ENCODE assay signal across 9 mouse cellular contexts in the genomic region with DNA sequence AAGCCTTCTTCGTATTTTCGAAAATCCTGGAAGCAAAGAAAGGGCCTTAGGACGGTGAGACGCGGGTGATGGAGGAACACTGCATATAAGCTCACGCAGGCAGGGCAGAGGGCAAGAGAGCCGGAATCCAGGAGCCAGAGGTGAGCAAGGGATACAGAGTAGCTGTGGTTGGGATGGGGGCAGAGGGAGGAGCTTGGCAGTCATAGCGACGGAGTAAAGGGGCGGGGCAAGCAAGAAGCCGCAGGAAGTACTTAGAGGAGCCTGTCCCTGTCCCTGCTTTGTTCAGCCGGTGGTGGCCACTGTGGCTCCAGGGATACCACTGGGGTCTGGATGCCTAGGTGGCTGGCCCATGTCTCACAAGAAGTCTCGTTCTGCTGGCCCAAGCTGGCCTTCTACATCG. TPM values are rescaled to one million over a fixed set of nuclear protein-coding genes. Genes with fewer than 3 reads are reported as not detected.
DNase-seq lines count a peak whose midpoint lies in the region; ATAC-seq lines count a peak whose summit lies in the region.
"Had no signal": no experiment of that assay in that cellular context is flagged by ENCODE, and none has a peak within 500 bp of the region (broad histone marks: within the 10 kb centered on the region; RNA-seq: fewer than 3 reads in every experiment).

No protein-coding gene starts in this region.

- no peak overlapping the region for H3K9ac ChIP-seq in kidney, embryonic 15.5 days
- peak overlapping the region; percentile 48 for H3K9ac ChIP-seq in embryonic facial prominence, embryonic 11.5 days (replicated peaks; ENCODE audit: low read length)
- H3K9ac ChIP-seq in hindbrain, embryonic 16.5 days (ENCODE audit: low read depth, low read length): no peak overlapping the region
- H3K9ac ChIP-seq in neural tube, embryonic 12.5 days: no peak overlapping the region

- H3K27me3 ChIP-seq in kidney, embryonic 15.5 days: peaks cover 3% of the 10 kb centered on the region; the same call in 1 of the 2 replicates
- H3K27me3 ChIP-seq in embryonic facial prominence, embryonic 11.5 days (ENCODE audit: control insufficient read depth, insufficient read depth, low read length): no peaks in the 10 kb centered on the region
- no peaks in the 10 kb centered on the region for H3K27me3 ChIP-seq in hindbrain, embryonic 16.5 days (replicated peaks; ENCODE audit: control insufficient read depth, insufficient read depth, low read length)
- no peaks in the 10 kb centered on the region for H3K27me3 ChIP-seq in neural tube, embryonic 12.5 days (replicated peaks)

- no peaks in the 10 kb centered on the region for H3K9me3 ChIP-seq in kidney, embryonic 15.5 days (replicated peaks)
- H3K9me3 ChIP-seq in embryonic facial prominence, embryonic 11.5 days (replicated peaks; ENCODE audit: control insufficient read depth, low read length): no peaks in the 10 kb centered on the region
- H3K9me3 ChIP-seq in hindbrain, embryonic 16.5 days (ENCODE audit: control insufficient read depth, low read length): no peaks in the 10 kb centered on the region
- H3K9me3 ChIP-seq in neural tube, embryonic 12.5 days: no peaks in the 10 kb centered on the region

- no peak for DNase-seq in kidney, adult 8-10 months
- peak; percentile 67 for DNase-seq in embryonic facial prominence, embryonic 11.5 days (ENCODE audit: low spot score)
- no peak for DNase-seq in cerebellum, adult 9-11 months
- no peak for DNase-seq in urinary bladder, postnatal 36 days (ENCODE audit: low spot score in 2 of 2)
- DNase-seq in cerebellum, adult 11 months: no peak
- DNase-seq: adrenal gland, adult 2 months had no signal

- peak; percentile 41; the same call in 1 of the 2 replicates for ATAC-seq in kidney, embryonic 15.5 days (replicated peaks; ENCODE audit: low FRiP score)
- ATAC-seq in embryonic facial prominence, embryonic 11.5 days (replicated peaks; ENCODE audit: insufficient number of reproducible peaks, low FRiP score, low TSS enrichment, low read depth): peak; percentile 42
- 0 out of 2 replicates have a peak, but pooled peaks have one; percentile 18 for ATAC-seq in hindbrain, embryonic 16.5 days
- peak; percentile 57; the same call in 1 of the 2 replicates for ATAC-seq in neural tube, embryonic 12.5 days (ENCODE audit: low FRiP score, low read depth)

- peak overlapping the region; percentile 21; the same call in 1 of the 2 replicates for H3K4me2 ChIP-seq in kidney, embryonic 15.5 days
- no peak overlapping the region; the same call in 1 of the 2 replicates for H3K4me2 ChIP-seq in embryonic facial prominence, embryonic 11.5 days (ENCODE audit: low read depth, low read length)
- no peak overlapping the region for H3K4me2 ChIP-seq in hindbrain, embryonic 16.5 days (ENCODE audit: low read length)
- peak overlapping the region; percentile 38 for H3K4me2 ChIP-seq in neural tube, embryonic 12.5 days (replicated peaks)

- peaks cover 5% of the 10 kb centered on the region; the same call in 1 of the 2 replicates for H3K4me1 ChIP-seq in kidney, embryonic 15.5 days
- H3K4me1 ChIP-seq in embryonic facial prominence, embryonic 11.5 days (ENCODE audit: control insufficient read depth, insufficient read depth, low read length): no peaks in the 10 kb centered on the region
- no peaks in the 10 kb centered on the region for H3K4me1 ChIP-seq in hindbrain, embryonic 16.5 days (ENCODE audit: control insufficient read depth, insufficient read depth, low read depth, low read length)
- H3K4me1 ChIP-seq in neural tube, embryonic 12.5 days: 0 out of 2 replicates have a peak, but pooled peaks cover 5% of the 10 kb centered on the region

- no peak overlapping the region for H3K4me3 ChIP-seq in kidney, embryonic 15.5 days (replicated peaks)
- H3K4me3 ChIP-seq in embryonic facial prominence, embryonic 11.5 days (ENCODE audit: low read depth, low read length): no peak overlapping the region
- H3K4me3 ChIP-seq in hindbrain, embryonic 16.5 days (ENCODE audit: low read length): no peak overlapping the region
- no peak overlapping the region for H3K4me3 ChIP-seq in neural tube, embryonic 12.5 days

- H3K36me3 ChIP-seq in kidney, embryonic 15.5 days: no peaks in the 10 kb centered on the region
- H3K36me3 ChIP-seq in embryonic facial prominence, embryonic 11.5 days (replicated peaks; ENCODE audit: control insufficient read depth, insufficient read depth, low read depth, low read length): no peaks in the 10 kb centered on the region
- no peaks in the 10 kb centered on the region for H3K36me3 ChIP-seq in hindbrain, embryonic 16.5 days (ENCODE audit: control insufficient read depth, insufficient read depth, low read length)
- H3K36me3 ChIP-seq in neural tube, embryonic 12.5 days: no peaks in the 10 kb centered on the region

- H3K27ac ChIP-seq in kidney, embryonic 15.5 days: no peak overlapping the region
- H3K27ac ChIP-seq in embryonic facial prominence, embryonic 11.5 days (replicated peaks; ENCODE audit: low read depth, low read length): no peak overlapping the region
- no peak overlapping the region for H3K27ac ChIP-seq in hindbrain, embryonic 16.5 days (ENCODE audit: low read depth, low read length)
- H3K27ac ChIP-seq in neural tube, embryonic 12.5 days: no peak overlapping the region

- 17% methylated on average over 14 of the region's 14 CpGs for WGBS in kidney, embryonic 15.5 days
- 12% methylated on average over 14 of the region's 14 CpGs for WGBS in embryonic facial prominence, embryonic 11.5 days
- 20% methylated on average over 14 of the region's 14 CpGs for WGBS in hindbrain, embryonic 16.5 days
- 15% methylated on average over 14 of the region's 14 CpGs for WGBS in neural tube, embryonic 12.5 days

RNA-seq across cellular contexts. Expression of a gene that starts 21.8 kb away (rescaled TPM):
- polyA plus RNA-seq in kidney, embryonic 15.5 days (2015; fragmentation: Nextera tagmentation; extraction: Ambion mirVana): 2.2 and 2.3 TPM in 2 replicates
- 0.20 and 0.96 TPM in 2 replicates for polyA plus RNA-seq in embryonic facial prominence, embryonic 11.5 days (2014; fragmentation: Nextera tagmentation; extraction: Ambion mirVana)
- polyA plus RNA-seq in hindbrain, embryonic 16.5 days (2015; fragmentation: Nextera tagmentation; extraction: Ambion mirVana): 12.0 and 13.6 TPM in 2 replicates
- polyA plus RNA-seq in neural tube, embryonic 12.5 days (2016; fragmentation: Nextera tagmentation; extraction: Ambion mirVana): 6.0 and 7.6 TPM in 2 replicates

RNA-seq across cellular contexts. Expression of a gene that starts 36.7 kb away (rescaled TPM):
- polyA plus RNA-seq in kidney, embryonic 15.5 days (2015; fragmentation: Nextera tagmentation; extraction: Ambion mirVana): 13.8 and 14.5 TPM in 2 replicates
- polyA plus RNA-seq in embryonic facial prominence, embryonic 11.5 days (2014; fragmentation: Nextera tagmentation; extraction: Ambion mirVana): 2.9 and 3.5 TPM in 2 replicates
- 2.5 and 2.6 TPM in 2 replicates for polyA plus RNA-seq in hindbrain, embryonic 16.5 days (2015; fragmentation: Nextera tagmentation; extraction: Ambion mirVana)
- polyA plus RNA-seq in neural tube, embryonic 12.5 days (2016; fragmentation: Nextera tagmentation; extraction: Ambion mirVana): 2.7 and 3.6 TPM in 2 replicates

RNA-seq across cellular contexts. Expression of a gene that starts 39.1 kb away (rescaled TPM):
- 0.04 and 0.06 TPM in 2 replicates for polyA plus RNA-seq in kidney, embryonic 15.5 days (2015; fragmentation: Nextera tagmentation; extraction: Ambion mirVana)
- 0.17 and 0.21 TPM in 2 replicates for polyA plus RNA-seq in embryonic facial prominence, embryonic 11.5 days (2014; fragmentation: Nextera tagmentation; extraction: Ambion mirVana)
- polyA plus RNA-seq in hindbrain, embryonic 16.5 days (2015; fragmentation: Nextera tagmentation; extraction: Ambion mirVana): 0.03 and 0.06 TPM in 2 replicates
- 0.11 and 0.14 TPM in 2 replicates for polyA plus RNA-seq in neural tube, embryonic 12.5 days (2016; fragmentation: Nextera tagmentation; extraction: Ambion mirVana)

Comparison
In these comparisons a context has a peak if more than half of its experiments do, and no peak if none do; other contexts are left out.
1. H3K4me2 ChIP-seq: peak in kidney, embryonic 15.5 days (single experiment) and neural tube, embryonic 12.5 days (single experiment); none in embryonic facial prominence, embryonic 11.5 days (single experiment) and hindbrain, embryonic 16.5 days (single experiment).
2. Peak in every context shown above with its lines, with median percentiles within 50 percentile points of each other: ATAC-seq.